Mouse (Mus musculus) urinary bladder, postnatal 36 days (tissue): ENCODE results near the gene Fcgr3.
A peak's percentile ranks its signal among the peaks of the same experiment; 100 is the strongest.
"Not testable (repeated sequence)": the region's sequence is repeated elsewhere in the genome, so short reads cannot be mapped to it uniquely, and the experiment has no call there.

Experiments
- DNase-seq, 2 experiments: peaks; one replicate each; pipeline ENCODE4 v3.0.0; 2022; ENCODE audit warnings: low spot score in 2 of 2, mixed read lengths in 1 of 2

The Fcgr3 gene

DNA sequence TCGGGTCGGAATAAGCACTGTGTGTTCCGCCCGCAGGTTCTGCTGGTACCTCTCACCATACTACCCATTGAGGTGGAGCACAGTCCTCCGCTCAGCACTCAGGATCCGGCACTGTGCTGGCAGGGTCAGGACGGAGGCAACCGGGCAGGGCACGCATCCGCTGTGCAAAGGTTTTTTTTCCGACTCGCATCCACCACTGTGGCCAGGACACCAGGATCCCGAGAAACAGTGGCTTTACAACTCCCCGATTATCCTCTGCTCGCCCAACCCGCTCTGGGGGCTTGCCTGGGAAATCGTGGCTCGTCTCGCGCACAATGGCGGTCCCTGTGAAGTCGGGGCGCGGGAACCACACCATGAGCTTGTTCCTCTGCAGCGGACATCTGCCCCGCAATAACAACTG, 21.0 kb upstream of the Fcgr3 start:
- no peak for DNase-seq

DNA sequence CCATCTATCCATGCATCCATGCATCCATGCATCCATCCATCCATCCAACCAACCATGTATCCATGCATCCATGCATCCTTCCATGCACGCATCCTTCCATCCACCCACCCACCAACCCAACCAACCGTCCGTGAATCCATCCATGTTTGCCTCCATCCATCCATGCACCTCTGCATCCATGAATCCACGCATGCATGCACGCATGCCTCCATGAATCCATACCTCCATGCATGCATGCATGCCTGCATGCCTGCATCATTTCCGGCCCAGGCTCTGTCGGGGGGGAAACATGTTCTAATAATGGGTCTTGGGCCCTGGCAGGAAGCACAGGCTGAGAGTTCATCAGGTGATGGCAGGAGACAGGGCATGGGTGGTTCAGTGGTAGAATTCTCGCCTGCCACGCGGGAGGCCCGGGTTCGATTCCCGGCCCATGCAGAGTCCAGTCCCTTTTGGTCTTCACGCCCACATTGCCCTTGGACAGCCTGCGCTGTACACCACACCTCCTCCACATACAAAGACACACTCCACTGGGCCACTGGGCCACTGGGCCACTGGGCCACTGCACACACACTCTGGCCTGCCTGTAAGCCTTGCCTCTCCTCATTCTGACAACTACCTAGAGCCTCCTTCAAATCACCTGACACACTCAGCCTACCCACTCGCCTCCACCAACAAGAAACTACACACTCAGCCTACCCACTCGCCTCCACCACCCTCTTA, 16.9 kb upstream of the Fcgr3 start:
- DNase-seq, result not testable (repeated sequence)

DNA sequence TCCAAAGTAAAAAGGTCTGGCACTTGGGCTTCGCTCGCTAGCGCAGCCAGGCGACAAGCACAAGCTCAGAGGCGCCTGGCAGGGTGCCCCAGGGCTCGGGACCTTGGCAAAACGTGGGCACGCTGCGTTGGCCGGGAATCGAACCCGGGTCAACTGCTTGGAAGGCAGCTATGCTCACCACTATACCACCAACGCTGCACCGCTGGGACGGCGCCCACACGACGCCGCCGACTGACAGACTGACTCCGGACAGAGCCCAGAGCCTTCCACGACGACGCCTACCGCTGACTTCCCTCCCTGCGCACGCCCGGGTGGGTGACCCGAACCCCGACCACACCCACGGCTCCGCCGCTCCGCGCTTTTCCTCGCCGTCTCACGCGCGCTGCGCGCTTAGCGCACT, 15.1 kb upstream of the Fcgr3 start:
- DNase-seq, result not testable (repeated sequence)

DNA sequence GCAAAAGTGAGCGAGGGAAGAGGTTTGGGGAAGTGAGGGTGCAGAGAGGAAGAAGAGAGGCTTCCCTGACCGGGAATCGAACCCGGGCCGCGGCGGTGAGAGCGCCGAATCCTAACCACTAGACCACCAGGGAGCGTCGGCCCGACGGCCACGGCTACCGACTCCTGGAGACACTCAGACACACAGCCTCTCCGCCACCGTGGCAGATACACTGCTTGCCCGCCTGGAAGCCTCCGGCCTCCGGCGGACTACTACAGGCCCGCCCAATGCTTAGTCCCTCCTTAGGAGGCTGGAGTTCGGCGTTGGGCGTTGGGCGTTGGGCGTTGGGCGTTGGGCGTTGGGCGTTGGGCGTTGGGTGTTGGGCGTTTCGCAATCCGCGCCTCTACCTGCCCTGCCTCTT, 14.6 kb upstream of the Fcgr3 start:
- DNase-seq, result not testable (repeated sequence)

DNA sequence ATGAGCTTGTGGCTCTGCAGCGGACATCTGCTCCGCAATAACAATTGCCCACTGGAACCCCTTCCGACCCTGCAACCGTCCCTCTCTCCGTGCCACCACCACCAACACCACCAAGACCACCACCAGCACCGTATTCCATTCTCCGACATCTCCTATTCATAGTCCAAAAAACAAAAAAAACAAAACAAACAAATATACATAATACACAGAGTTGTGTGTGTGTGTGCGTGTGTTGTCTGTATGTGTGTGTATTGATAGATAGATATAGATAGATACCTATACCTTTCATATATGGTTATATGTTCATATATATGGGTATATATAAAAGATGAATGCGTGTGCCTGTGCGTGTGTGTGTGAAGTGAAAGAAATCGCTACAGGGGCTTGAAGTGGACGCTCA, 13.7 kb upstream of the Fcgr3 start:
- DNase-seq, result not testable (repeated sequence)

DNA sequence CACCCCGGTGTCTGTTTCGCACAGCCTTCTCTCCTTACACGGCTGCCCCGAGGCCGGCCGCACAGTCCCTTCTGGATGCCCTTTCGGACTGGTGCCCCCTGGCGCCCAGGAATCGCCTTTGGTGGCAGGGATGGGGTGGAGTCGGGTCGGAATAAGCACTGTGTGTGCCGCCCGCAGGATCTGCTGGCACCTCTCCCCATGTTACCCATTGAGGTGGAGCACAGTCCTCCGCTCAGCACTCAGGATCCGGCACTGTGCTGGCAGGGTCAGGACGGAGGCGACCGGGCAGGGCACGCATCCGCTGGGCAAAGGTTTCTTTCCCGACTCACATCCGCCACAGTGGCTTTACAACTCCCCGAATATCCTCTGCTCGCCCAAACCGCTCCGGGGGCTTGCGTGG, 13.2 kb upstream of the Fcgr3 start:
- peak; percentile 35 to 36 for DNase-seq

DNA sequence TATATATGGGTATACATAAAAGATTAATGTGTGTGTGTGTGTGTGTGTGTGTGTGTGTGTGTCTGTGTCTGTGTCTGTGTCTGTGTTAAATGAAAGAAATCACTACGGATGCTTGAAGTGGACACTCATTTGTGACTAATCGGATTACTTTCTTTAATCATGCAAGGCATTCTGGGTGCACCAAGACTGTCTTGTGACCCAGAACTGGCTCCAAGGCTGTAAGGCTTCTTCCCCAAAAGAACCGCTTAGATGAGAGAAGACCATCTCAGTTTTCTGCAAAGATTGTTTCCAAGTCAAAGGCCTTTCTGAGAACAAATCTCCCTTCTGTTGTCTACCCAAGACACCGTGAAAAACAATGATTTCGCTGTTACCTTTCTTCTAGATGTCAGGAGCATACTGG, 12.5 kb upstream of the Fcgr3 start:
- not testable (repeated sequence) for DNase-seq

DNA sequence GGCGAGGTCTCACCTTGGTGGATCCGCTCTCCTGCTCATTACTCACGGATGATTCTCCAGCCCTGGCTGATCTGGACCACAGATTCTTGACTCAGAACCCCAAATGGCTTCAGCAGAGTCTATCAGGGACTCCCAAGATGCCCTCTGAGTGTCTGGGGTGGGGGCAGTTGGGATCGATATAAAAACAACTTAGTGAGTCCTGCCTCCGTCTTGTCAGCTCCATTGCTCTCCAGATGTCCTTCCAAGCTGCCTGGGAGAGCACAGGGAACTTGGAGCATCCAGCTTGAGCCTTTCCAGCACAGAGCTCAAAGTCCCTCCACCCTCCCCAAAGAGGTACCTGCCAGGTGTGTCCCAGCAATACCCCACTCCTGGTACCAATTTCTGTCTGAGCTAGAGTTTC, 11.4 kb upstream of the Fcgr3 start:
- not testable (repeated sequence) for DNase-seq

DNA sequence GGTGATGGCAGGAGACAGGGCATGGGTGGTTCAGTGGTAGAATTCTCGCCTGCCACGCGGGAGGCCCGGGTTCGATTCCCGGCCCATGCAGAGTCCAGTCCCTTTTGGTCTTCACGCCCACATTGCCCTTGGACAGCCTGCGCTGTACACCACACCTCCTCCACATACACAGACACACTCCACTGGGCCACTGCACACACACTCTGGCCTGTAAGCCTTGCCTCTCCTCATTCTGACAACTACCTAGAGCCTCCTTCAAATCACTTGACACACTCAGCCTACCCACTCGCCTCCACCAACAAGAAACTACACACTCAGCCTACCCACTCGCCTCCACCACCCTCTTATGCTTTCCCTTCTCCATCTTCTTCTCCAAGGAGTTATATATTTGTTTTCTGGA, 9.5 kb upstream of the Fcgr3 start:
- DNase-seq, result not testable (repeated sequence)

DNA sequence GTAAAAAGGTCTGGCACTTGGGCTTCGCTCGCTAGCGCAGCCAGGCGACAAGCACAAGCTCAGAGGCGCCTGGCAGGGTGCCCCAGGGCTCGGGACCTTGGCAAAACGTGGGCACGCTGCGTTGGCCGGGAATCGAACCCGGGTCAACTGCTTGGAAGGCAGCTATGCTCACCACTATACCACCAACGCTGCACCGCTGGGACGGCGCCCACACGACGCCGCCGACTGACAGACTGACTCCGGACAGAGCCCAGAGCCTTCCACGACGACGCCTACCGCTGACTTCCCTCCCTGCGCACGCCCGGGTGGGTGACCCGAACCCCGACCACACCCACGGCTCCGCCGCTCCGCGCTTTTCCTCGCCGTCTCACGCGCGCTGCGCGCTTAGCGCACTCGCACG, 7.5 kb upstream of the Fcgr3 start:
- DNase-seq, result not testable (repeated sequence)

DNA sequence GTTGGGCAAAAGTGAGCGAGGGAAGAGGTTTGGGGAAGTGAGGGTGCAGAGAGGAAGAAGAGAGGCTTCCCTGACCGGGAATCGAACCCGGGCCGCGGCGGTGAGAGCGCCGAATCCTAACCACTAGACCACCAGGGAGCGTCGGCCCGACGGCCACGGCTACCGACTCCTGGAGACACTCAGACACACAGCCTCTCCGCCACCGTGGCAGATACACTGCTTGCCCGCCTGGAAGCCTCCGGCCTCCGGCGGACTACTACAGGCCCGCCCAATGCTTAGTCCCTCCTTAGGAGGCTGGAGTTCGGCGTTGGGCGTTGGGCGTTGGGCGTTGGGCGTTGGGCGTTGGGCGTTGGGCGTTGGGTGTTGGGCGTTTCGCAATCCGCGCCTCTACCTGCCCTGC, 7.0 kb upstream of the Fcgr3 start:
- DNase-seq, result not testable (repeated sequence)

DNA sequence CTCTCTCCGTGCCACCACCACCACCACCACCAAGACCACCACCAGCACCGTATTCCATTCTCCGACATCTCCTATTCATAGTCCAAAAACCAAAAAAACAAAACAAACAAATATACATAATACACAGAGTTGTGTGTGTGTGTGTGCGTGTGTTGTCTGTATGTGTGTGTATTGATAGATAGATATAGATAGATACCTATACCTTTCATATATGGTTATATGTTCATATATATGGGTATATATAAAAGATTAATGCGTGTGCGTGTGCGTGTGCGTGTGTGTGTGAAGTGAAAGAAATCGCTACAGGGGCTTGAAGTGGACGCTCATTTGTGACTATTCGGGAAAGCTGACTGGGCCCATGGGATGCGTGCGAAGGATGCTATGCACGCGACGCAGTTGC, 6.1 kb upstream of the Fcgr3 start:
- DNase-seq, result not testable (repeated sequence)

DNA sequence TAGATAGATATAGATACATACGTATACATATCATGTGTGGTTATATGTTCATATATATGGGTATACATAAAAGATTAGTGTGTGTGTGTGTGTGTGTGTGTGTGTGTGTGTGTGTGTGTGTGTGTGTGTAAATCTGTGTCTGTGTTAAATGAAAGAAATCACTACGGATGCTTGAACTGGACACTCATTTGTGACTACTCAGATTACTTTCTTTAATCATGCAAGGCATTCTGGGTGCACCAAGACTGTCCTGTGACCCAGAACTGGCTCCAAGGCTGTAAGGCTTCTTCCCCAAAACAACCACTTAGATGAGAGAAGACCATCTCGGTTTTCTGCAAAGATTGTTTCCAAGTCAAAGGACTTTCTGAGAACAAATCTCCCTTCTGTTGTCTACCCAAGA, 4.8 kb upstream of the Fcgr3 start:
- DNase-seq, result not testable (repeated sequence)

DNA sequence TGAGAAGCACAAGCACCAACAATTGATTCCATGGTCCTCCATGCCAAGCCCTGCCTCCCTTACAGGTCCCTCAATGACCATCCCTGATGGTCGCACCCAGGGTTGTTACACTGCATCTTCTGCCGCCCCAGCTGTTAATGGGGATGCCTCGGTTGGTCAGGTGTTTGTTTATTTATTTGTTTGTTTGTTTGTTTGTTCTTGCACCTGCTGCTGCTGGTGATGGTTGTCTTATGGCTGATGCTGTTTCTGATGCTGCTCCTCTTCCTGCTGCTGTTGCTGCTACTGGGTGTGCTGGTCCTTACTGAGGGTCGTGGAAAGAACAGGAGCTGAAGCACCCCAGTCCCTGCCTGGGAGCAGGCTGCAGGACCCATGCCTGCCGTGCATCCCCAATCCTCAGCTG, 3.2 kb upstream of the Fcgr3 start:
- DNase-seq, result not testable (repeated sequence)

DNA sequence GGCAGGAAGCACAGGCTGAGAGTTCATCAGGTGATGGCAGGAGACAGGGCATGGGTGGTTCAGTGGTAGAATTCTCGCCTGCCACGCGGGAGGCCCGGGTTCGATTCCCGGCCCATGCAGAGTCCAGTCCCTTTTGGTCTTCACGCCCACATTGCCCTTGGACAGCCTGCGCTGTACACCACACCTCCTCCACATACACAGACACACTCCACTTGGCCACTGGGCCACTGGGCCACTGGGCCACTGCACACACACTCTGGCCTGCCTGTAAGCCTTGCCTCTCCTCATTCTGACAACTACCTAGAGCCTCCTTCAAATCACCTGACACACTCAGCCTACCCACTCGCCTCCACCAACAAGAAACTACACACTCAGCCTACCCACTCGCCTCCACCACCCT, 1.8 kb upstream of the Fcgr3 start:
- DNase-seq, result not testable (repeated sequence)

DNA sequence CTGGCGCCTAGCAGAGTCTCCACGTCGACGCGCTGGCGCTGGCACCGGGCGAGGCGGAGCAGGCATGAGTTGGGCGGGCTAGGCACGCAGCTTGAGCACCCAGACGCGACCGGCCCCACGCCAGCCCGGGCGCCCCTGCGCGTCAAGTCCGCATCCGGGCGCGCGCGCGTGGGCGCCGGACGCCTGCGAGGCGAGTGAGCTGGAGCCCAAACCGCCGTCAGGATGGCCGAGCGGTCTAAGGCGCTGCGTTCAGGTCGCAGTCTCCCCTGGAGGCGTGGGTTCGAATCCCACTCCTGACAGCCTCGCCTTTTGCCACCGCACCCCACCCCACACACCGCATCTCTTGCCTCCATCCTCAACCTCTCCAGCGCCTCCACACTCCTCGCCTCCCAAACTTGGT, 1.0 kb upstream of the Fcgr3 start:
- DNase-seq, result not testable (repeated sequence)

DNA sequence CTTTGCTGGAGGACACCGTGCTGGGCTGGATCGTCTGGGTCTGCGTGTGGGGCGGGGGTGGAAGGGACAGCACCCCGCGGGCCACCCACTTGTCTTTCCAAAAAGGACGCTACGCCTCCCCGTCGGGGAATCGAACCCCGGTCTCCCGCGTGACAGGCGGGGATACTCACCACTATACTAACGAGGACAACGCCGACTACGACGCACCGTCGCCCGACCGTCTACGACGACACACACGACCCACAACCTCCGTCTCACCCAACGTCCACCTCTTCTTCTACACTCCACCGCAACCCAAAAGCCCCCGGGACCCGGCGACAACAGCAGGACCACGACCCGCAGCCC, 480 bp upstream of the Fcgr3 start:
- DNase-seq, result not testable (repeated sequence)

DNA sequence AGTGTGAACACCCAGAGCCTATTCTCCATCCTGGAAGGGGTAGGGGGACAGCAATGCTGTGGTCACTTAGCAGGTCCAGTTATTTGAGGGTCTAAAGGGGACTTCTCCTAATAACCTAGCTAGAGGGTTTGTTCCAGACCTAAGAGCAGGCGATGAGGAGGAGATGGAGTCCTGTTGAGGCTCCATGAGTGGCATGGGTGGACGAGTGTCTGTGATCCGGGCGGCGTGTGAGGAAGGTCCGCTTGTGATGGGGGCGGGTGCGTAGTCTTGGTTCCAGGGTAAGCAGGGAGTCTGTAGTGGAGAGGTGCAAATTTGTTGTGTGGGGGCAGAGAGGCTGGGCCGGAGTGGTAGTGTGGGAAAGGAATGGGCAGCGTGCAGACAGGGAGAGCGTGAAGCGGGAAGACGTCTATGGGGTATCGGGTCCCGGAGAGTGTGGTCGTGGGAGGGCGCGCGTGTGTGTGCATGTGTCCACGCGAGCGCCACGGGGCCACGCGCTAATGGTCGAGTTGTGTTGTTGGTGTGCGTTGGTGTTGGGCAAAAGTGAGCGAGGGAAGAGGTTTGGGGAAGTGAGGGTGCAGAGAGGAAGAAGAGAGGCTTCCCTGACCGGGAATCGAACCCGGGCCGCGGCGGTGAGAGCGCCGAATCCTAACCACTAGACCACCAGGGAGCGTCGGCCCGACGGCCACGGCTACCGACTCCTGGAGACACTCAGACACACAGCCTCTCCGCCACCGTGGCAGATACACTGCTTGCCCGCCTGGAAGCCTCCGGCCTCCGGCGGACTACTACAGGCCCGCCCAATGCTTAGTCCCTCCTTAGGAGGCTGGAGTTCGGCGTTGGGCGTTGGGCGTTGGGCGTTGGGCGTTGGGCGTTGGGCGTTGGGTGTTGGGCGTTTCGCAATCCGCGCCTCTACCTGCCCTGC, 905 bp downstream of the Fcgr3 start:
- DNase-seq, result peak; percentile 32

DNA sequence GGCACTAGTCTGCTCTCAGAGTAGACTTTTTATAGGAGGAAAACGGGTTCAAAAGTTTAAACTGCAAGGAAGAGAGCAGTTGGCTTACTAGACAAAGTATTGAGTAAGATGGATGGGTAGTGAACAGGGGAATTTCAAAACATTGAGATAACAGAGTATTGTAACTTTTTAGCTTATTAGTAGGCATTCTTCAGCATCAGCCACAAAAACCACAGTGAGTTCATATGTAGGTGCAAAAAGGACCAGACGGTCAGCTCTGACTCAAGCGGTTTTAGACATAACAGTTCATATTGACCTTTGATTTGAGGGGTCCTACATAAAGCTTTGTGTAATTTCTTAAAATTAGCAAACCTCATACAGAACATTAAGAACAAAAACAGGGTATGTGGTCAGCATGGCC, 3.2 kb downstream of the Fcgr3 start:
- no peak for DNase-seq

DNA sequence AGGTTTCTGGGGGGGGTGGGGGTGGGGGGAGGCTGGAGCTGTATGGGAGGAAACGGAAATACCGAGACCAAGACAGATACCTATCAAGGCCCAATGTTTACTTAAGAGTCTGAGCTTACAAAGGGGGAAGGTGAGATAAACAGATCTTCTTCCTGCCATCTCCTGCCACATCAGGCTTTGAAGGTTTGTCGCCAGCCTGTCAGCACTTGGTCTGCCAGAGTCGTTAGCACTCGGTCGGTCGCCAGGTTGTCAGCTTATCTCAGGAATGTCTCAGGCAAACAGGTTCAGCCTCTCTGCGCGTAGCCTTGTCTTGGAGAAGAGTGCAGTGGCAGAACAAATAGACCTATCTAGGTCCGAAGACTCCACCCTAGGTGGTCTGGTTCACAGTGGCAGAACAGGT, 4.3 kb downstream of the Fcgr3 start:
- peak in 1 of 2 experiments; percentile 35 for DNase-seq

DNA sequence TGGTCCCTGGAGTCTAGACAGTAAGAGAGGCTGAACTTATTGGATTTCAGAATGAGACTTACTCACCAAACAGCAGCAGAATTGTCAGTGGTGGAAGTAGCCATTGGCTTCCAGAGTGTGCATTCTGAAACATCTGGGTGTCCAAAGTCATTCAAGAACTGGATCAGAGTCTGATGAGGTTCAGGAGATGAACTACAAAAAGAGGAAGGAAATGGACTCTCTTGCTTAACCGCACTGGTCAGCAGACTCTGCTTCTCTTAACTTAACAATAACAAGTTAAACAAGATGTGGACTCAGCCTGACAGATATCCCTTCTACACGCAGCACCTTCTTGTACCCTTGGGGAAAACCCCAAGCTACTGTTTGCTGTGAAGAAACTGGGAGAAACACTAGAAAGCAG, 5.5 kb downstream of the Fcgr3 start:
- no peak for DNase-seq

DNA sequence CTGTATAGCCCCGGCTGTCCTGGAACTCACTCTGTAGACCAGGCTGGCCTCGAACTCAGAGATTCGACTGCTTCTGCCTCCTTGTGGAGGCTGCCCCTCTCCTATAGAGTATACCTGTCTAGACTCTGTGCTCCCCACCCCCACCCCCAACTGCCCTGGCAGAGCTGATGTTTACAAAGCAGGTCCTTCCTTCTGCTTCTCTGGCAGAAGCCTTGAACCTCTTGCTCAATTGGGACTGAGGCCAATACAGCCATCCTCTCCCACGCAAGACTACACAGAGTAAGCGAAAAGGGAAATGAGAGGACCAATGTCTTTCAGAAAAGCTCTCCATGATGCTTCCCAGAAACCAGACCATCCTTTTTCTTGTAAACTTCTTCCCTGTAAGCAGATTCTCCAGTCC, 7.5 kb downstream of the Fcgr3 start:
- DNase-seq, result peak in 1 of 2 experiments; percentile 46

DNA sequence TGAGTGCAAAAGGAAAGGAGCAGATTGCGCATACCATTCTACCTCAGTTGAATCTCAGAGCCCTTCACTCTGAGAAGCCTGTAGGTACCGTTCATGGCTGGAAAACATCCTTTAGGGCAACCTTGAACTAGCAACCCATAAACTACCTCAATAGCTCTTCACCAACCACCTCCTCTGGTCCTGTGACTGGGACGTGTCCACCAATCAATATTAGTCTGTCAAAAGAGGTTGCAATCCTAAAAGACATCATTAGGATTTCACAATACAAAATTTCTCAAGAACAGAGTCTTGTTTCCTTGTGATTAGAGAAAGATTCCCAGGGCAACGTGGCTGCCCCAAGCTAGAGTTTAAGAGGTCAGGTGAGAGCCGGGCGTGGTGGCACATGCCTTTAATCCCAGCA, 11.4 kb downstream of the Fcgr3 start:
- DNase-seq, result no peak
